Mouse (Mus musculus): Measurements from ENCODE around the gene Mpi. TPM values are rescaled to one million over a fixed set of nuclear protein-coding genes. Genes with fewer than 3 reads are reported as not detected.
A peak's percentile ranks its signal among the peaks of the same experiment; 100 is the strongest.

Mpi gene
- total RNA-seq (2015) (10.7 and 12.7 TPM in 2 replicates), total RNA-seq (2017) (6.9 and 11.5 TPM in 2 replicates)

DNA sequence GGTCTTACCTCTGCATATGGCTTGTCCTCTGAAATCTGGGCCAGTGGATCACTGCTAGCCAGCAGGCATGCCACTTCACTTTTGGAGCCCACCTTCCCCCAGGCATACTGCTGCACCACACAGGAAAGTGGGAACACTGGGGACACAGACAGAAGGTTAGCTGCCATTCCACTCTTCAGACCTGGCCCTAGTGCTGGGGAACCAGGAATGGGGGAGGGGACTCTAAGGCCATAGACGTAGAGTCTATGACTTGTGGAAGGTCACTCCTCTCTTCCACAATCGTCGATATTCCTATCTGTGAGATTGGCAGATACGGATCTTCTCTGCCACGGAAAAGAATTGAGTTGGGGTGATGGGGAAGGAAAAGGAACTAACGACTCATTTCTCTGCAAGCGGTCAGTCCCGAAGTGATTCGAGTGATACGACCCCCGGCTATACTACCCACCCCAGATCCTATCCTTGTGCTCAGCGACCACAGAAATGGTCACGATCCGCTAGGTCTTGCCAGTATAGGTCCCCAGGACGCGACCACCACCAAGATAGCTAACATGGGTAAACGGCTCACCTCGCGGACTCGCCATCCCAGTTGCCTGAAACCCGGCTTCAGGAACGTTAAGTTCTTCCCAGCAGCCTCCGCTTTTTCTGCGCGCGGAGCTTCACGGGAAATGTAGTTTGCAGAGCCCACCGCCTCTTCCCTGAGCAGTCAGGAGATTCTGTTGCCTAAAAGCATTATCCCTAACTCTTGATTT lies at the start of gene Mpi:
TSS of gene Mpi (minus strand) at position 625 of the 749 bp plus-strand sequence.
- ATAC-seq (ENCODE audit: poor library complexity, severe bottlenecking), result peak; percentile 80

DNA sequence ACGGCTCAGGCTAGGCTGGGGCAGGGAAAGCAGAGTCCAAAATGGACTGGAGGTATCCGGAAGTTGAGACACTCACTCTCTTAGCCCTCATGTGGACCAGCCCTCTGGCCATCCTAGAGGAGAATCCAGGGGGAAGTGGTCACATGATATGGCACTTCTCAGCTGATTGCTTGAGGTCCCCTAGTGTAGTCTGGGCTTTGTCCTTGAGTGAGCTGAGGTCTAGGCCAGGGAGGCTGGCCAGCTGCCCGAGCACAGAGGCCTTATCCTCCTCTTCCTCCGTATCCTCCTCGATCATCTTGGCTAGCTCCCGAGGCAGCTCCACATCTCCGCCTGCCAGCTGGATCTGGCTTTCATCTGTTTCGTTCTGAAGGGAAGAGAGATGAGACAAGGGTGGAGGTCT lies 49.5 kb upstream of the Mpi start:
- ATAC-seq (ENCODE audit: poor library complexity, severe bottlenecking), result no peak

DNA sequence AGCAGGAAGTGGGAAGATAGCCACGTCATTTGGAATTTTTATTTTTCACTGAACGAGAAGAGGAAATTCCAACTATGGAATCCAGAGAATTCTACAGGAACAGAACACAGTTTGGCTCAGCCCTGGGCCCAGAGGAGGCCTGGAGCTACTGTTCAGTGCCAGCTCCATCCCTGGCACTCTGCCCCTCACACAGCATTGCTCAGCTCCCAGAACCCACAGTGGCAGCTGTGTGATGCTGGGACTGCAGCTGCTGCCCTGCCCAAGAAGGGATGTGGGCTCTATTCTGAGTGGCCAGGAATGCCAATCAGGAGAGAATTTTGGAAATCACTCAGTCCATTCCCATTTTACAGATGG lies 48.8 kb upstream of the Mpi start:
- ATAC-seq (ENCODE audit: poor library complexity, severe bottlenecking), result no peak

DNA sequence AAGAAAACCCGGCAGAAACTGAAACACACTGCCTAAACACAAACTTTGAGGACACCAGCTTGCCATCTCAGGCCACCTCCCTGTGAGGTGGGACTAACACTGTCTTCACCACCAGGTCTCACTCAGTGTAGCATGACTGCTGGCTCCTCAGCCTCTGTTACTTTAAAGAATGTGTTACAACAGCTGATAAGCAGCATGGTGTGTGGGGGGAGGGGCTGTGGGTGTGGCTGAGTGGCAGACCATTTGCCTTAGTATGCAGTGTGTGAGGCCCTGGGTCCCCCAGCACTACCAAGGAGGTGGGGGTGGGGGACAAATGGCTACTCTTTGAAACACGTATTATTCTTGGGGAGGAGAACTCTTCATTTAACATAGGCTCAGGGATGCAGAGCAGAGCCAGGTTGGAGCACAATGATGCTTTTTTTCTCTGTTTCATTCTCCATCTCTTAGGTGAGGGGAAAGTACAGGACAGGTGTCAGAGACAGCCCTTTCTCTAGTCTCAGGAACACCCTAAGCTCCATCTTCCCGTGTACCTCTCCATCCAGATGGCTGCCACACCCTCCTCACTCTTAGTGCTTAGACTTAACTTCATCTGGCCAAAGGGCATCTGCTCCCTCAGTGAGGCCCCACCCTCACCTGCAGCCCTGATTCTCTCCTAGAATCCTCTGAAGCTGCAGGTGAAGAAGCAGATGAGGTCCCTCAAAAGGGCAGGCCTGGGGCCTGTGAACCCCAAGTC lies 48.2 kb upstream of the Mpi start:
- ATAC-seq (ENCODE audit: poor library complexity, severe bottlenecking), result no peak

DNA sequence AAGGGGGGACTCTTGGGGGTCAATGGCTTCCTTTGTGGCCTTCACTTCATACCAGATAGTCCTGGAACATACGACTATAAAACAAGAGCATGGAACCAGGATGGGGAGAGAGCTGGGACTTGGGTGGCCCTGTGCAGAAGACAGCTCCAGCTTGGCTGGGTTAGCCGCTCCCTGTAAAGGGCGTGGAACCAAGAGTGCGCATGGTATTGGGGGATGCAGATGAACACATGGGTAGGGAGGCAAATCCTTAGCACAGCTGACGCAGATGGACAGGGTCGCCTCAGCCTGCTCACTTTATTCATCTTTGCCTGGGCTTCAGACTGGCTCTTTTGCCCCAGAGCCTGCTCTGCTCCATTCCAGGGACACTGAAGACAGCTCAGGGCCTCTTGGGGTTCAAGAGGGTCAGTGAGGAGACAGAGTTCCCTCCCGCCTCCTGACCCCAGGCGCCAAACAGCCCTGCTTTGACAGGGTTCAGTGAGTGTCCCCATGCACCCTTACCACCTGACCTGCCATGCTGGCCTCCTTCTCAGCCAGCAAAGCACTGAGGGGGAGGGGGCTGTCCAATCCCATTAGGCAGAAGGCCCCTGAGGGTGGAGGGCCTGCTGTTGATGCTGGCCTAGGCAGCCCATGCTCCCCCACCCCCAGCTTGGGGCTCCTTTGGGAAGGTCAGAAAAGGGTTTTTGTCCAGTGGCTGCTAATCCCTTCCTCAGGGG lies 46.4 kb upstream of the Mpi start:
- ATAC-seq (ENCODE audit: poor library complexity, severe bottlenecking), result no peak

DNA sequence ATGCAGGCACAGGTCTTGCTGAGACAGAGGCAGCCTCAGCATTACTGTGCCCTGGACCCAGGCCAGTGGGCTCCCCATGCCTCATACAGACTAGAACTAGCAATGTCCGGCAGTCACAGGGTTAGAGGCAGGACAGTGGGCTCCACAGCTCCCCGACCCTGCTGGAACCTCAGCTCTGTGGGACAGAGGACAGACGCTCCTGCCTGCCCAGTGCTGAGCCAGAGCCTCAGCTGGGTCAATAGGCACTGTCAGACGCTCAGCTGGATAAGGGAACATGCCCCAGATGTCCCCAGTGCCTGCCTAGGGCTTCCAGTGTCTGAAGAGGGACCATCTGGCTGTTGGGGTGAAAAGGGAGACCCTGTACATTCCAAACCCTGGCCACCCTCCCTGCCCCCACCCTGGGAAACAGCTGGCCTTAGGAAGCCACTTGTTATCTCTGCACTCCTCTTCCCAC lies 45.4 kb upstream of the Mpi start:
- ATAC-seq (ENCODE audit: poor library complexity, severe bottlenecking), result no peak

DNA sequence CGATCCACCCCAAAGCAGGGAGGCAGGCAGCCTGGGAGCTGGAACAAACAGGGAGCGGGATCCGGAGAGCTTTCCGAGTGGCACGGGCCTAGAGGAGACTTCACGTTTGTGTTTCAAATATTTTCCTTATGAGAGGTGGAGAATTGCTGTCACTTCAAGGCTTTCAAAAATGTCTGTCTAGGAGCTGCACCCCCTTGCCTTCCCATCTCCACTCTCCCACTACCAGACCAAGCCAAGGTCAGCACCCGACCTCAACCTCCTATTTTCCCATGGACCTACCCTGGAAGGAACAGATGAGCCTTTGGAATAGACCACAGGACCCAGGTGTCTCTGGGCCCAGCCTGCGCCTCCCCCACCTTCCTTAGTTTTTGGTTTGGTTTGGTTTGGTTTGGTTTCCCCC lies 44.7 kb upstream of the Mpi start:
- no peak for ATAC-seq (ENCODE audit: poor library complexity, severe bottlenecking)

DNA sequence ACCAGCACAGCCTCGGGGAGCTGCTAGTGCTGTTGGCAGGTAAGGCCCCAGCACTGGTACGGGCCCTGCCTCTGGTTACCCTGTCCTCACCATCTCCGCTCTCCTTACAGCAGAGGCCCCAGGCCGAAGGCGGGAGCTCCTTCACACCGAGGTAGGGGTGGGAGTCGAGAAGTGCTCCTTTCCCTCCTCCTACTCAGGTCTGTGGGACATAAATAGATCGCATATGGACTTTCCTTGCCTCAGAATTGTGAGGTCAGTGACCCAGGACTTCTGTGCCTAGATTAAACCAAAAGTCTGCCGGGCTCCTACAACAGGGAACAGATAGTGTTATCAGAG lies 41.6 kb upstream of the Mpi start:
- no peak for ATAC-seq (ENCODE audit: poor library complexity, severe bottlenecking)

DNA sequence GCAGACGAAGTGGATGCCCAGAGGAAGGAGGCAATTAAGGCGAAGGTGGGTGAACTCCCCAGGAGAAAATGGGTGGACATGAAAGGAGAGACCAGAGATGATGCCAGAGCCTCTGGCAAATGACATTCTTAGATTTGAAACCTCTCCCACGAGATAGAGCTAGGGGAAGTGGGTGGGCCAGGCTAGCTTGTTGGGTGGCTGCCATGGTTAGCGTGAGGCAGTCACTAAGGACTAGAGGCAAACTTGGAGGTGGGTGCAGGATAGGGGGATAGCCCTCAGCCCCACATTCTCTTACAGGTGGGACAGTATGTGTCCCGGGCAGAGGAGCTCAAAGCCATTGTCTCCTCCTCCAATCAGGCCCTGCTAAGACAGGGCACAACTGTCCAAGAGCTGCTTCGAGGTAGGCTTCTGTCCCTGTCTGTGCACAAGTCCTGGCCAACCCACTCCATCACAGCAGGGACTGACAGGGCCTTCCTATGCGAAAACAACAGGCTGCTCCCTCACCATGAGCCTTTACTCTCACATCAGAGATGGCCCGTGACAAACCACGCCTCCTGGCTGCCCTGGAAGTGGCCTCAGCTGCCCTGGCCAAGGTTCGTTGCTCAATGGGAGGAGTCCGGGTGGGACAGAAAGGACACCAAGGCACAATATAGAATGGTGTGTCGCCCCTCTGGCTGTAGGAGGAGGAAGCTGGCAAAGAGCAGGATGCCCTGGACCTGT lies 41.1 kb upstream of the Mpi start:
- no peak for ATAC-seq (ENCODE audit: poor library complexity, severe bottlenecking)

DNA sequence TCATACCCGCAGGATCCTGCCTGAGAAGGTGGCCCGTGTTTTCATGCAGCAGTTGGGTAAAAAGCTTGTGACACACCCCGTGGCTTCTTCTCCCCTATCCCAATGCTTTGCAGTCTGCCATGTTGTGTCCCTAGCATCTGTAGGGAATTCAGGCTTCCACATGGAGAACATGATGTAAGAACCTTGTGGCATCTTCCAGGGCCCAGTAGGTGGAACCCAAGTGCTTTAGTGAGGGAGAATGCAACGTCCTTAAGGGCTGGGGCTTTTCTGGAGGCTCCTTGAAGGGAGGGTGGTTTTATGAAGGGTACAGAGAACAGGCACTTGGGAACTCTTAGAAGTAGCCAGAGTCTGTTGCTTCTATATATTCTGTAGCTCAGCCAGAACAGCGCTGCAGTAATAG lies 38.2 kb upstream of the Mpi start:
- ATAC-seq (ENCODE audit: poor library complexity, severe bottlenecking), result no peak

DNA sequence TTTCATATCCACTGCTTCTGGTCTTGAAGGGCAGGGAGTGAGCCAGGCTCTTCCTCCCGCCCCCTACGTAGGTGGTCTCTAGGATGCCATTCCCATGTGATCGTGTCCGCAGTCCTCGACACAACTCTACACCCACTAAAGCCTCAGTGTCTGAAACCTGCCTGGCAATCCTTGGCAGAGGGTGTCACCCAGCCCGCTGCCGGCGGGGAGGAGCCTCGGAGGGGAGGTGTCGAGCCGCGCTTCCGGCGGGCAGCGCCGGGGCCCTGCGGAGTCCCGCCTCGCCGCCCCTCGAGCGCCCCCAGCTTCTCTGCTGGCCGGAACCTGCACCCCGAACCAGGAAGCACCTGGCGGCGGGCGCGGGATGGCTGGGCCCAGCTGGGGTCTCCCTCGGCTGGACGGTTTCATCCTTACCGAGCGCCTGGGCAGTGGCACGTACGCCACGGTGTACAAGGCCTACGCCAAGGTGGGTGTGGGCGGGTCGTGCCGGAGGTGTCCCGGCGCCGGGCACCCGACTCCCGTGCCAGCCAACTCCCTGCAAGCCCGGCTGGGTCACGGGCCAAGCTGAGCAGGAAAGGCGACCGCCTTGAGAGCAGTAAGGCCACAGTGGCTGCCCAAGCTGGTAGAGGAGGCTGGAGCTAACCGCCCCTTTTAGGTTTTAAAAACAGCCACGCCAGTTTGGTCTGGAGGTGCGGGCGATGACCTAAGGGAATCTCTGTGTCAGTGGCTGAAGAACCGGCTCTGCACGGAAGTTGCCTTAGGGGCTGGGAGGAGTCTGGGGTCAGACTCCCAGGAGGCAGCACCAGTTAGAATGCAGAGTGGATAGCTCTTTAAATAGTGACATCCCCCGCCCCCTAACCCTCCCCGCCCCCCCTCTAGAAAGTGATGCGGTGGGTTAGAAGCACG lies 36.9 kb upstream of the Mpi start, which contains the start of gene Ulk3:
TSS of gene Ulk3 (plus strand) at position 229 of the 903 bp plus-strand sequence.
- ATAC-seq (ENCODE audit: poor library complexity, severe bottlenecking), result peak; percentile 90

DNA sequence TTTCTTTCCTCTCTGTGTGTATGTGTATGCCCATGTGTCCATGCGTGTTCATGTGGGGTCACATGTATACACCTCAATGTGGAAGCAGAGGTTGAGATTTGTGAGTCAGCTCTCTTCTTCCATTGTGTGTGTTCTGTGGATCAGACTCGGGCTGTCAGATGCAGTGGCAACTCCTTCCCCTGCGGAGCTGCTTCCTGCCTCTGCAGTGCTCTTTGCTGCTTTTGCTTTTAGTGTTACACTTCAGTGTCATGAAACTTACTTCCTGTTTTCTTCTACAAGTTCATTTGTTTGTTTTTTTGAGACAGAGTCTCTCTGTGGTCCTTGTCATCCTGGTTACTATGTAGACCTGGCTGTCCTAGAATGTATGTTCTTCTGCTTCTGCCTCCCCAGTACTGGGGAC lies 32.4 kb upstream of the Mpi start:
- no peak for ATAC-seq (ENCODE audit: poor library complexity, severe bottlenecking)

DNA sequence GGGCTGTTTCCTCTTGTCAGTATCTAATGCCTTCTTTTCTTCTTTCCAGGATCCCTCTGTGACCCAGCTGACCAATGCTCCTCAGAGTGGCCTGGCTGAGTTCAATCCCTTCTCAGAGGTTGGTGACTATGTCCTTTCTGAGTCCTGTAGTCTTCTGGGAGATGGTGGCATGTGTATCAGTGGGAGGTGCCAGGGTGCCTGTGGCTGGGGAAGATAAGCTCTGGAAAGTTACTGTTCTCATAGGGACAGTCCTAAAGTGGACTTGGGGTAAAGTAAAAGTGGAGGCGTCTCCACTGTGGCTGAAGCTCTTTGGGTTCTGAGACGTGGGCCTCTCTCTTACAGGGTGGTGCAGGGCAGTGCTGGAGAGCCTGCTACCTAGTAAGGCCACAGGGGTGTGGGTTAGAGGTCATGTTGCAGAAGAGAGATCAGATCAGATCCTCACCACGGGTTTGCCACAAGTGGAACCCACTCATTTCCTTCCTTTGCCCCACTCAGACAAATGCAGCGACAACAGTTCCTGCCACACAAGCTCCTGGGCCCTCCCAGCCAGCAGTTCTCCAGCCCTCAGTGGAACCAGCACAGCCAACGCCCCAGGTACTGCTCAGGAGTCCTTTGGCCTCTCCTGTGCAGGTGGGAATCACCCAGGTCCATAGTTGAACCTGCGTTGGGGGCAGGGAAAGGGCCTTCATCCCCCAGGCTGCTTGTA lies 24.7 kb upstream of the Mpi start:
- peak; percentile 82 for ATAC-seq (ENCODE audit: poor library complexity, severe bottlenecking)

DNA sequence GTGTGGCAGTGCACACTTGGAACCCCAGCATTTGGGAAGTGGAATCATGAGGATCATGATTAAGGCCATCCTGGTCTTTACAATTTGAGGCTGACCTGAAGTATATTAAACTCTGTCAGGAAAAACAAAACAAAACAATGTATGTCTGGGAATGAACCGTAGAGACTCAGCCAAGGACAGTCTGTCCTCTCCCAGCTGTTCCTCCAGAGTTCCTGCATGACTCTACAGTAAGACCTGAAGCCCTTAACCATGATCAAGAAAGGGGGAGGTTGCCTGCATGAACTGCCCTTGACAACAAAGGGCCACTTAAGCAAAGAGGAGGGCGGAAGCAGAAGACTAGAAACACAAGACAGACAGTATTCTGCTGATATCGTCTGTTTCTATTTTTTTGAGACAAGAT lies 23.0 kb upstream of the Mpi start:
- no peak for ATAC-seq (ENCODE audit: poor library complexity, severe bottlenecking)

DNA sequence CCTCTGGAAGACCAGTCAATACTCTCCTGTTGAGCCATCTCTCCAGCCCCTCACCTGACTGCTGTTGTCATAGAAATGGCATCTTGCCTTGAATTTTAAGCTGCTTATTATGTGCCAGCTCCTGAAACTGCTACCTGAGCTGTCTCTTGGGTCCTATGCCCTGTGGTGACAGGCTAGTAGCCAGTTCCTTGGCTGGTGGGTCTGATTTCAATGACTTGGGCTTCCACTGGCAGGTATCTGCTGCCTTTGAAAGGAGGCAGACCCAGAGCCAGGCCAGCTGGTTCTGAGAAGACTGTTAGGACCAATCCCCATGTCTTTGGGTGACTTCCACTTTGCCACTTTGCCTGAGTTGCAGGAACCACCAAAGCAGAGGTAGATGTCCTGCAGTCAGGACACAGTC lies 21.8 kb upstream of the Mpi start:
- ATAC-seq (ENCODE audit: poor library complexity, severe bottlenecking), result no peak

DNA sequence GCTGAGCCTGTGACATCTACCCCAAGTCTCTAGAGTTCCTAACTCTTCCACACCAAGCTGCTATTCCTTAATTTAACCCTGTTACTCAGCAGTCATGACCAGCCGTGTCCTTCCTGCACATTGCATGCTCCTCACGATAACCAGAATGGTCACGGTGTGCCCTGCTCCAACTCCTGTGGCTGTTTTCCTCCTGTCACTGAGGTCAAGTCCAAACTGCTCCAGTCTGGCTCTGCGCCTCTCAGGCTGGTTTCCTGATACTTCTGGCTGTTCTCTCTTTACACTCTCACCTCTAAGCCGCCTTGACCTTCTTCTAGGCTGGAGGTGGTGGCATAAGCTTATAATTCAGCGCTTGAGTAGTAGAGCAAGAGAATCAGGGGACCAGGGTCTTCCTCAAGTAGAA lies 15.9 kb upstream of the Mpi start:
- ATAC-seq (ENCODE audit: poor library complexity, severe bottlenecking), result no peak

DNA sequence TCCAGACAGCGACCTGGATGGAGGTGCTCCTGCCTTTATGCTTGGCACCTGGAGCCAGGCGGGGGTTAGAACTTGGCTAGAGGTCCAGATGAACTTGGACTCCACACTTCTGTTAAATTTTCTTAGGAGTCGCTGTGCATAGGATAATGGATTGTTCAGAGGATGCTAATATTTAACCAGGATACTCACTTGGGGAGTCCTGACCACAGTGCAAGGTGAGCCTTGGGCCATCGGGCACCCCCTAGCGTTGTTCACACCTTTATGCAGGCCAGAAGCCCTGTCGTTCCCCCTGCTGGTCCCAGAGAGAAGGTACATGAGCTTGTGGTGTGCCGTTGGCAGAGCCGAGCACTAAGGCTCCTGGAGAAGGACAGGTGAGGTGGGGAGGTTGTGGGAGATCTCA lies 14.3 kb upstream of the Mpi start:
- no peak for ATAC-seq (ENCODE audit: poor library complexity, severe bottlenecking)

DNA sequence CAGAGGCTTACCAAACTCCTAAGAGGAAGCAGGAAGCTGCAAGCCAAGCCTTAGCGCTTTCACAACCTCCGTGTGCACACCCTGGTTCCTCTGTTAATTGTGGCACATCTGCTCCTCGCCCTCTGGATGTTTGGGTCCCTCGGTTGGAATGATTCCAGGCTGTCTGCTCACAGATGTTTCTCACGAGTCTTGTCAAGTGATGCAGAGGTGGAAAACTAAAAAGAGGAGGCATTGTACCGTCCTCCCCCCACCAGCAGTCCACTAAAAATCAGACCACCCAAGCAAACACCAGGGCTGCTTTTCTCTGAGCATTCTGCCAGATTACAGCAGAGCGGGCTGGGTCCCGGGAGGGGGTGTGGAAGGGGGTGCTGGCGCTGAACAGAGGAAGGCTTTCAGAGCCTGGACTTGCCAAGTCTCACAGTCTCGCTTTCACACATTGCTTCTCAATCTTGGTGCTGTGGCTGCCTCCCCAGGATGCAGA lies 13.2 kb upstream of the Mpi start:
- peak; percentile 58 for ATAC-seq (ENCODE audit: poor library complexity, severe bottlenecking)

DNA sequence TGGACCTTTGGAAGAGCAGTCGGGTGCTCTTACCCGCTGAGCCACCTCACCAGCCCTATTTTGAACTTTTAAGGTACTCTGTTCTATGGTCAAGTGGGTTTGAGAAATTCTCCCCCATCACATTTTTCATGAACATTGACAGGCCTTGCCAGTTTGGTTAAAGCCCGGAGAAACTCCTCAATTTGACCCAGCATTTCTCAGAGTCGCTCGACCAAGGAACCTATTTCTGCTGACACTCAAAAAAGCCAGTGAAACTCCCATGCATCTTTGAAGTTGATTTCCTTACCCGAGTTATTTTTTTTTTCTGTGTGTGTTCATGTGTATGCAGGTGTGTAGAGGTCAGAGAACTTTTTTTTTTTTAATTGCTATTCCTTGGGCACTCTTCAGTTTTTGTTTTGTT lies 12.0 kb upstream of the Mpi start:
- ATAC-seq (ENCODE audit: poor library complexity, severe bottlenecking), result no peak

Data from megakaryocyte, adult 5-6 weeks (primary cell).